Mouse (Mus musculus) liver, embryonic 11.5 days (tissue): ENCODE data around the gene Gpx4. TPM values are rescaled to one million over a fixed set of nuclear protein-coding genes. Genes with fewer than 3 reads are reported as not detected.
"Not testable (repeated sequence)": the region's sequence is repeated elsewhere in the genome, so short reads cannot be mapped to it uniquely, and the experiment has no call there.

ENCODE experiments used
- ATAC-seq: fragments of 200-750 bp; cut with Nextera tagmentation; replicated peaks from 2 replicates; pipeline ENCODE4 v1.8.0; 2017; ENCODE audit warnings: moderate number of reproducible peaks, mild to moderate bottlenecking, moderate TSS enrichment, moderate library complexity; ENCODE audit not compliant: low FRiP score
- DNase-seq: peaks from one replicate; pipeline ENCODE4 v3.0.0-alpha.2; 2017; ENCODE audit warnings: low spot score
- H3K27ac ChIP-seq: fragments of 300-500 bp; sonication (generic); 2 replicates; pipeline ENCODE4 v1.5.1; 2014; ENCODE audit warnings: mild to moderate bottlenecking, low read depth, low read length, control low read depth
- H3K27me3 ChIP-seq: fragments of 300-500 bp; sonication (generic); replicated peaks from 2 replicates; pipeline ENCODE4 v1.6.1; 2014; ENCODE audit warnings: low read length, mixed read lengths; ENCODE audit not compliant: control insufficient read depth, insufficient read depth
- H3K36me3 ChIP-seq: fragments of 300-500 bp; sonication (generic); 2 replicates; pipeline ENCODE4 v1.6.1; 2014; ENCODE audit warnings: mild to moderate bottlenecking, low read length, moderate library complexity, mixed read lengths; ENCODE audit not compliant: control insufficient read depth, insufficient read depth
- H3K4me1 ChIP-seq: fragments of 300-500 bp; sonication (generic); replicated peaks from 2 replicates; pipeline ENCODE4 v1.6.1; 2014; ENCODE audit warnings: low read length, mixed read lengths; ENCODE audit not compliant: control insufficient read depth, insufficient read depth
- H3K4me2 ChIP-seq: fragments of 300-500 bp; sonication (generic); 2 replicates; pipeline ENCODE4 v1.6.1; 2014; ENCODE audit warnings: mild to moderate bottlenecking, control low read depth, moderate library complexity
- H3K4me3 ChIP-seq: fragments of 300-500 bp; sonication (generic); 2 replicates; pipeline ENCODE4 v1.5.1; 2014; ENCODE audit warnings: low read depth, low read length, control low read depth
- H3K9ac ChIP-seq: fragments of 300-500 bp; sonication (generic); 2 replicates; pipeline ENCODE4 v1.6.1; 2014; ENCODE audit warnings: low read depth, low read length, control low read depth
- H3K9me3 ChIP-seq: fragments of 300-500 bp; sonication (generic); 2 replicates; pipeline ENCODE4 v1.6.1; 2016; ENCODE audit warnings: low read length, inconsistent platforms, mixed read lengths; ENCODE audit not compliant: control insufficient read depth
- WGBS: fragments of 180-500 bp; shearing (Covaris S2); extraction: QIAGEN DNeasy Blood & Tissue Kit; methylation state at CpG from one replicate; pipeline ENCODE4 v1.1.7; 2014; 5-methylcytosine and 5-hydroxymethylcytosine counted together
- polyA plus RNA-seq: library from polyadenylated mRNA; unstranded; fragments of >200 nt; fragmentation: Nextera tagmentation; extraction: Ambion mirVana; gene quantifications from 2 replicates; pipeline ENCODE4 v1.2.1, GENCODE M21; 2014

Gene Gpx4
- polyA plus RNA-seq, 1 experiment from 2014 or later, result 762 TPM

DNA sequence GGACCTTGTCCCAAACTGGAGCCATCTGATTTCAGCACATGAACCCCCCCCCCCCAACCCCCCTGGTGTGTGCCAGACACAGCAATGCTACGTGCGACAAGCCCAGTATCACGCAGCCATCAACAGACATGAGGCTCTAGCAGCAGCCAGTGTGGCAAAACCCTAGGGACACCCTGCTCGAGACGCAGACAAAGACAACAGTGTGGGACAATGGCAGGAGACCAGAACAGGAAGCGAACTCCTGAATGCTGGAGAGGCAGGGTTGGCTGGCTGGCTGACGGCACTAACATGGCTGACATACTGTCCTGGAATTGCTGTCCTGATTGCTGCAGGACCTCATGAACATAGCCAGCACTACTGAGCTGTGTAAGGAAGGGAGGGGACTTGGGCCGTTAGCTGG, 11.8 kb upstream of the Gpx4 start:
- no peak for ATAC-seq
- DNase-seq, result no peak
- peaks cover 38% of the 10 kb centered on the region for H3K36me3 ChIP-seq
- WGBS, result 85% methylated on average over 8 of the region's 8 CpGs
- H3K9me3 ChIP-seq, result no peaks in the 10 kb centered on the region
- no peak overlapping the region for H3K4me2 ChIP-seq
- no peak overlapping the region for H3K4me3 ChIP-seq
- H3K9ac ChIP-seq, result 0 out of 2 replicates have a peak overlapping the region, but pooled peaks have one; percentile 9
- H3K27me3 ChIP-seq, result no peaks in the 10 kb centered on the region
- peaks cover 41% of the 10 kb centered on the region for H3K4me1 ChIP-seq
- H3K27ac ChIP-seq, result peak overlapping the region; percentile 4; the same call in 1 of the 2 replicates

DNA sequence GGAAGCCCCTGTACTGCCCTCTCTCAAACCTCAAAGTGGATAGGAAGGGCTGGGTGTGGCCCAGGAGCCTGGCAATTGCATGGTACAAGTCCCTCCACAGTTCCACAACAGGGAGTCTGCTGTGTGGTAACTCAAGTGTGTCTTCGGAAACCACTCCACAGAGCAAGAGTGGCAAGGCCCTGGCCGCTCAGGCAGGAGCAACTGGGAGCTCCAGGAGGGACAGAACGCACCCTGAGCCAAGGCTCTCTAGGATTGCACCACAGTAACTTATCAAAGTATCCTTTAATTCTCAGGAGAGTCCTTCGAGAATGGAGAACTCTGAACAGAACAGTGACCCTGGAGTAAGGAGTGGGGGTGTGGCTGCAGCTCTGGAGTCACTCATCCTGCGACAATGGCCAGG, 11.3 kb upstream of the Gpx4 start:
- no peak for DNase-seq
- peaks cover 41% of the 10 kb centered on the region for H3K4me1 ChIP-seq
- peak overlapping the region; percentile 20; the same call in 1 of the 2 replicates for H3K9ac ChIP-seq
- H3K4me3 ChIP-seq, result no peak overlapping the region
- WGBS, result 91% methylated on average over 5 of the region's 5 CpGs
- no peaks in the 10 kb centered on the region for H3K9me3 ChIP-seq
- peak overlapping the region; percentile 4; the same call in 1 of the 2 replicates for H3K27ac ChIP-seq
- H3K4me2 ChIP-seq, result no peak overlapping the region
- no peak for ATAC-seq
- H3K36me3 ChIP-seq, result peaks cover 38% of the 10 kb centered on the region
- no peaks in the 10 kb centered on the region for H3K27me3 ChIP-seq

DNA sequence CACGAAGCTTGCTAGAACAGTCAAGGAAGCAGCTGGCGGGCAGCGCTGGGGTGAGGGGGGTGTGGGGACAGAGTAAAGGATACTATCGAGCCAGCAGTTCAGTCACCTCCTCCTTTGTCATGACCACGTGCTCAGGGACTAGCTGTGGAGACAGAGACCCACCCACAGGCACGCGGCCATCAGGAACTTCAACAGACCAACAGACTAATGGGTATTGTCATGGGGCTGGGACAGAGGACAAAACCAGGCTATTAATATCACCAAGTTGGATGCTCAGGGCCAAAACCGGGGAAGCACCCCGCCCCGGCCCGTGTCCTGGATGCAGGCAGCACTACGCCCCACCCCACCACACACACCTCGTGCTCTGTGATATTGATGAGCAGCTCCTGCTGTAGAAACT, 10.1 kb upstream of the Gpx4 start:
- peaks cover 41% of the 10 kb centered on the region for H3K4me1 ChIP-seq
- no peak overlapping the region for H3K9ac ChIP-seq
- H3K4me2 ChIP-seq, result no peak overlapping the region
- no peak overlapping the region for H3K4me3 ChIP-seq
- no peaks in the 10 kb centered on the region for H3K9me3 ChIP-seq
- H3K27me3 ChIP-seq, result no peaks in the 10 kb centered on the region
- no peak overlapping the region for H3K27ac ChIP-seq
- 91% methylated on average over 13 of the region's 13 CpGs for WGBS
- DNase-seq (no peak), ATAC-seq (no peak)
- H3K36me3 ChIP-seq, result peaks cover 38% of the 10 kb centered on the region

DNA sequence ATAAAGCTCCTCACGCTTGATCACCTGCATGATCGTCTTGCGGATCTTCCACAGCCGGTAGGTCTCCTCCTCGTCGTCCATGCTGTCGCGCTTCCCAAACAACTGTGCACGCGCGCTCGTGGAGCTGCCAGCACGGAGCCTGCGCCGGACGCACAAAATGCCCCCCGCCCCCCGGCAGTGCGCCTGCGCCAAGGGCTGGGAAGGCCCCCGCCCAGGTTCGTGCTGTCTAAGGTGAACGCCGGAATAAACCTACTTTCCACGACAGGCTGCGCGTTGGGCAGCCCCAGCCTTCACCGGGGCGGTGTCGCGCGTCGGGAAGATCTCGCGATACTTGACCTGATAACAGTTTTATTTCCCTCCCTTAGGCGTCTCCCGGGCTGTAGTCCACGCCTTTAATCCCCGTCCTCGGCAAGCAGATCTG, 7.4 kb upstream of the Gpx4 start, which contains the start of gene Polr2e:
TSS of gene Polr2e (minus strand) at position 237 of the 421 bp plus-strand sequence.
- DNase-seq, result peak; percentile 98
- Histone ChIP-seq H3K36me3 (peaks cover 34% of the 10 kb centered on the region), H3K4me2 (peak within 1 kb of the TSS; percentile 90), H3K4me3 (peak within 1 kb of the TSS; percentile 75), H3K9ac (peak within 1 kb of the TSS; percentile 81), H3K27ac (peak within 1 kb of the TSS; percentile 3; the same call in 1 of the 2 replicates), H3K9me3 (no peaks in the 10 kb centered on the region), H3K27me3 (no peaks in the 10 kb centered on the region), H3K4me1 (peaks cover 14% of the 10 kb centered on the region)
- under 1% methylated on average over 40 of the region's 40 CpGs for WGBS
- peak; percentile 97 for ATAC-seq

DNA sequence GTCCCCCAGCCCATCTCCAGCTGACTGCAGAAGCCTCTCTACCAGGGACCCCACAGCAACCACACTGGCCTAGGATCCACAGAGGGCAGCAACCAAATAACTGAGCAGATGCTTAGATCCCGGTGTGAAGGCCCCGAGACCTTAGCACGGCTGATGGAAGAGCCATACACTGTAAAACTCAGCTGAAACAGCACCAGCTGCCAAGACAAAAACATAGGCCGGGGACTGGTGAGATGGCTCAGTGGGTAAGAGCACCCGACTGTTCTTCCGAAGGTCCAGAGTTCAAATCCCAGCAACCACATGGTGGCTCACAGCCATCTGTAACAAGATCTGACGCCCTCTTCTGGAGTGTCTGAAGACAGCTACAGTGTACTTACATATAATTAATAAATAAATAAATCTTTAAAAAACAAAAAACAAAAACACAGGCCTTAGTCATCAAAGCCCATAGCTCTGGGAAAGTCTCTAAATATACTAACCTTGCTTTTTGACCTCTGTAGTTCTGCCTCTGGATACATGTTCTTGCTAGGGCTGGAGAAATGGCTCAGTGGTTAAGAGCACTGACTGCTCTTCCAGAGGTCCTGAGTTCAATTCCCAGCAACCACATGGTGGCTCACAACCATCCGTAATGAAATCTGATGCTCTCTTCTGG, 5.4 kb upstream of the Gpx4 start:
- not testable (repeated sequence) for DNase-seq, ATAC-seq, H3K27me3 ChIP-seq, H3K9ac ChIP-seq, H3K4me3 ChIP-seq, H3K4me2 ChIP-seq, H3K9me3 ChIP-seq
- H3K4me1 ChIP-seq, result peaks cover 14% of the 10 kb centered on the region
- H3K36me3 ChIP-seq, result peaks cover 18% of the 10 kb centered on the region; the same call in 1 of the 2 replicates
- WGBS, result 82% methylated on average over 8 of the region's 8 CpGs
- peak overlapping the region; percentile 3; the same call in 1 of the 2 replicates for H3K27ac ChIP-seq

DNA sequence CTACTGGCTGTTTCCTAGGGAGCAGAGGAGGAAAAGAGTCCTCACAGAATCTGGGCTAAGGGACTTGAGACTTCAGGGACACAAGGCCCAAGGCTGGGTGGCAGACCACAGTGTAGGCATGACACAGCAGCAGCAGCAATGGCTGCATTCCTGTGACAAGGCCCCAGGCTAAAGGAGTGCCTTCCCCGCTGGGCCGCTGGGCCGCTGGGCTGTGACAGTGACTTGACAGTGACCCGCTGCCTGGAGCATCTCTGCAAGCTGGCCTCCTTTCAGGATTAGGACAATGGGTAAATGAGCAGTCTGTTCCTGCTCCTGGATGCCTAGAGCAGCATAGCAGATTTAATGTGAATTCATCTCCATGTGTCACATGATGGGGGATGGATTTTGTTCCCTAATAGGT, 2.9 kb upstream of the Gpx4 start:
- peaks cover 15% of the 10 kb centered on the region for H3K4me1 ChIP-seq
- no peaks in the 10 kb centered on the region for H3K27me3 ChIP-seq
- no peak overlapping the region for H3K27ac ChIP-seq
- H3K9me3 ChIP-seq, result no peaks in the 10 kb centered on the region
- WGBS, result 66% methylated on average over 4 of the region's 4 CpGs
- no peak for DNase-seq
- no peaks in the 10 kb centered on the region for H3K36me3 ChIP-seq
- H3K9ac ChIP-seq, result peak overlapping the region; percentile 38; the same call in 1 of the 2 replicates
- H3K4me3 ChIP-seq, result no peak overlapping the region
- H3K4me2 ChIP-seq, result no peak overlapping the region
- no peak for ATAC-seq

DNA sequence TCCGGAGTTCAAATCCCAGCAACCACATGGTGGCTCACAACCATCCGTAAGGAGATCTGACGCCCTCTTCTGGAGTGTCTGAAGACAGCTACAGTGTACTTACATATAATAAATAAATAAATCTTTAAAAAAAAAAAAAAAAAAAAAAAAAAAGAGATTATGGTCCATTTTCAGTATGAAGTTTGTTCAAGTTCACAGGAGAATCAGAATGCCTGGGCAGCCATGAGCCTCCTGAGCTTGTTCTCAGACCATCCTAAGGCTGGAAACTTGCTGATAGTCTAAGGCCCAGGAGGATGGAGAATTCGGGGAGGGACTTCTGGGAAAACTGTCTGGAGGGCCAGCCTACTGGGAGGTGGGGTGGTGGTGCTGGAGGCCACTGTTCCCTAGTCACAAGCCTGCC, 1.6 kb upstream of the Gpx4 start:
- DNase-seq, H3K4me2 ChIP-seq, H3K9me3 ChIP-seq, H3K27ac ChIP-seq, H3K4me3 ChIP-seq, H3K9ac ChIP-seq, H3K27me3 ChIP-seq, ATAC-seq, H3K36me3 ChIP-seq: not testable (repeated sequence)
- peaks cover 18% of the 10 kb centered on the region for H3K4me1 ChIP-seq
- WGBS, result 71% methylated on average over 2 of the region's 4 CpGs

DNA sequence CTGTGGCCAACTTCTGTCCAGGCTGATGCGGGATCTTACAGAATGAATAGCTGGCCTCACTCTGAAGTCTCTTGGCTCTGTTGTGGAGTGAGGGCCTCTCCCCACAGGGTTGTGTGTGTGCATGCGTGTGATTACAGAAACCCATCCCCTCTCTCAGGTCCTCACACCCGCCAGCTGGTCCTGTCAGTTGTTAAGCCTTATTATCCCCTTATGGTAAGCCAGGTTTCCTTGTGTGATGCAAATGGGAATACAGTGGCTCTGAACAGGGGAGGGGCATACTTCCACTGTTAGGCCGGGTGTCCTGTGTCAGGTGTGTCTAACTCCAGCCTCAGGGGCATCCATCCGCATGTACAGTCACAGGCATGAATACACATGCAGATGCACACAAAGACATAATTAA, 1.2 kb upstream of the Gpx4 start:
- no peak overlapping the region for H3K4me3 ChIP-seq
- H3K27me3 ChIP-seq, result no peaks in the 10 kb centered on the region
- 80% methylated on average over 5 of the region's 5 CpGs for WGBS
- no peaks in the 10 kb centered on the region for H3K36me3 ChIP-seq
- H3K4me2 ChIP-seq, result no peak overlapping the region
- ATAC-seq, result no peak
- no peak overlapping the region for H3K9ac ChIP-seq
- no peak for DNase-seq
- H3K4me1 ChIP-seq, result peaks cover 22% of the 10 kb centered on the region
- no peak overlapping the region for H3K27ac ChIP-seq
- H3K9me3 ChIP-seq, result no peaks in the 10 kb centered on the region

DNA sequence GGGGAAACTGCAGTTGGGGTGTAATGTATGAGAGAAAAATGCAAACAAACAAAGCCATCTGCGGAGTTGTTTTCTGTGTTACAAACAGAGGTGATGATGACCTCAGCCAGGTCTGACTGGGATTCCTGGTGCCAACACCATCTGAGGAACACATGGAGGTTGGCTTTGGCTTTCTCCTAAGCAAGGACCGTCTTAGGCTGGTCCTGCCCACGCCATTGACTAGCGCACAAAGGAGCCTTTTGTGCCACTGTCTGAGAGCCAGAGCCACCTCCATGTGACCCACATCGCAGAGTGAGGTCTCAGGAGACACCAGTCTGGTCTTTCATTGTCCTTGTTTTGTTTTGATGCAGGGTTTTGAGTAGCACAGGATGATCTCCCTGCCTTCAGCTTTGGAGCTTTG, 1.4 kb downstream of the Gpx4 start:
- no peaks in the 10 kb centered on the region for H3K27me3 ChIP-seq
- H3K4me3 ChIP-seq, result no peak overlapping the region
- DNase-seq (no peak), ATAC-seq (no peak)
- 42% methylated on average over 5 of the region's 5 CpGs for WGBS
- H3K9ac ChIP-seq, result peak overlapping the region; percentile 25; the same call in 1 of the 2 replicates
- no peak overlapping the region; the same call in 1 of the 2 replicates for H3K4me2 ChIP-seq
- peak overlapping the region; percentile 32; the same call in 1 of the 2 replicates for H3K27ac ChIP-seq
- no peaks in the 10 kb centered on the region for H3K9me3 ChIP-seq
- no peaks in the 10 kb centered on the region for H3K36me3 ChIP-seq
- peaks cover 45% of the 10 kb centered on the region for H3K4me1 ChIP-seq
